Mouse (Mus musculus): ENCODE data around the gene Uevld. TPM values are rescaled to one million over a fixed set of nuclear protein-coding genes. Genes with fewer than 3 reads are reported as not detected.

Gene Uevld
- polyA plus RNA-seq, 1 experiment from 2014 or later: 4.3 TPM

DNA sequence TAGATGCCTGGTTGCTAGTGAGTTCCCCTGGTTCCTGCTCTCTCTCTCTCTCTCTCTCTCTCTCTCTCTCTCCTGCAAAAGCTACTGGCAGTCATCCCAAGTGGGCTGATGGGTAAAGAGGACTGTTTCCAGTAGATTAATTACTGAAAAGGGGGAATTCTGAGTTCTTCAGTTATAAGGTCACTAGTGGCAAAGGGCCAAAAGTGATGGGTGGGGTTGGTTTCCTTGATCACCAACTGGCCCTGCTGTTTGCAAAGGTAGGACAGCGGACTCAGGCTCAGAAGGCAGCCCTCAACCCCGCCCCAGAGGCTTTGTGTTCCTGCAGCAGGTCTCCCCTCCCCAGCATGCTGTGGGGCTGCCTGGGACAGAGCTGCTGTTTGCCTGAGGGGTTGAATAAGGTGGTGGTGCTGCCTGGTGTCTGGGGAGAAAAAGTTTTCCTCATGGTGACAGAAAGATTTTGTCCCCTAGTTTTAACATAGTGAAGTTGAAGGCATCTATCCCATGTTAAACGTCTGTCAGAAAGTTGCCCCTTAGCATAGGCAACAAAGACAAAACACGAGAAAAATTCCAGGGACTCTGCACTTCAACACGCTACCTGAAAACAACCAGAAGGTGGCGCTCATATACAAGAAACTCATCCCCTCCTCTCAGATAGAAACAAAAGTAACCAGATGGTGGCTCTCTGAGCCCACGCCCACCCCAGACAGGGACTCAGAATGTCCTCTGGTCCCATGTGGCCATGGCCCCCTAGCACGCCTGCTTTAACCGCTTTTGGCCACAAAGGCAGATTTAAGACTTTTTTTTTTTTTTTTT is 4.7 kb upstream of the Uevld start:
- no peaks in the 10 kb centered on the region for H3K36me3 ChIP-seq
- WGBS: under 1% methylated on average over 9 of the region's 9 CpGs
- H3K4me2 ChIP-seq: peak overlapping the region; percentile 41
- H3K27ac ChIP-seq (replicated peaks): peak overlapping the region; percentile 58; the same call in 1 of the 2 replicates
- H3K4me3 ChIP-seq (replicated peaks): peak overlapping the region; percentile 2; the same call in 1 of the 2 replicates
- peaks cover 14% of the 10 kb centered on the region for H3K4me1 ChIP-seq
- ATAC-seq (ENCODE audit: low FRiP score): peak; percentile 65
- peaks cover 6% of the 10 kb centered on the region; the same call in 1 of the 2 replicates for H3K27me3 ChIP-seq (replicated peaks)
- H3K9ac ChIP-seq (replicated peaks): peak overlapping the region; percentile 26; the same call in 1 of the 2 replicates
- no peaks in the 10 kb centered on the region for H3K9me3 ChIP-seq (replicated peaks)

DNA sequence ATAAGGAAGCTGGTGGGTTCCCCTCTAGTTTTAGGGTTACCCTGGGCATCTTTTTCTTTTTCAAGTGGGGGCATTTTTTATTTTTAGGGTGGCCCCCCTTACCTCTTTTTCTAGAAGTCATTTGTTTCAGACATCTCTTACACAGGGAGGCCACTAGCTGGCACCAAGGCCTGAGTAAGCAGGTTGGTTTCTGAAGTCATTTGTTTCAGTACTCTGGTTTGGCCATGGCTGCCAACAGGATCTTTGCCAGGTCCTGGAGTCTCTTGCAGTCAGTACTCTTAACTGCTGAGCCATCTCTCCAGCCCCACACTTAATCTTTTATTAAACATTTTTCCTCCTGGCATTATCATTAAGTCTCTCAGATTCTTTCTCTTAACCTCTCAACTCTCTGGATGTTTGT is 3.8 kb upstream of the Uevld start:
- H3K36me3 ChIP-seq: no peaks in the 10 kb centered on the region
- peaks cover 23% of the 10 kb centered on the region for H3K4me1 ChIP-seq
- H3K9me3 ChIP-seq (replicated peaks): no peaks in the 10 kb centered on the region
- ATAC-seq (ENCODE audit: low FRiP score): no peak
- no peak overlapping the region for H3K9ac ChIP-seq (replicated peaks)
- H3K27me3 ChIP-seq (replicated peaks): peaks cover 6% of the 10 kb centered on the region; the same call in 1 of the 2 replicates
- no peak overlapping the region for H3K4me2 ChIP-seq
- H3K27ac ChIP-seq (replicated peaks): peak overlapping the region; percentile 23; the same call in 1 of the 2 replicates
- no peak overlapping the region for H3K4me3 ChIP-seq (replicated peaks)

DNA sequence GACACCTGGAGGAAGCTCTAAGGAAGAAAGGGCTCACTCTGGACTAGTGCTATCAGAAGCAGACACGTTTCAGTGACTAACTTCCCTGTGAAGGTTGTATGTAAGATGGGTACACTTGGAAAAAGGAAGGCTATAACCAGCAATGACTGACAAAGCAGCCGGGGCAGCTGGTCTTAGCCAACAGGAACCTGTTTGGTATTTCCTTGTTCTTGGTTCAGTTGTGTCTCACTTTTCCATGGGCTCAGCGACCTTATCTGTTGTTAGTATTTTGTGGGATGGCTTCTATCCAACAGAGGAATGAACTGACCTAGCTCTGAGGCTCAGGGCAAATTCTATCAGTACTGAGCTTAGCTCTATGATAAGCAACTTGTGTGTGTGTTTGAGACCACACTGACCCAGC is 2.7 kb upstream of the Uevld start:
- WGBS: 64% methylated on average over 3 of the region's 3 CpGs
- no peak overlapping the region for H3K9ac ChIP-seq (replicated peaks)

GRCm38 (mm10) chr7:46958853-46959252 is 526 bp upstream of the Uevld start:
- Histone ChIP-seq H3K9ac (replicated peaks) (peak overlapping the region; percentile 79), H3K27me3 (replicated peaks) (peaks cover 6% of the 10 kb centered on the region; the same call in 1 of the 2 replicates), H3K27ac (replicated peaks) (peak overlapping the region; percentile 51; the same call in 1 of the 2 replicates), H3K4me1 (peaks cover 24% of the 10 kb centered on the region), H3K36me3 (peaks cover 12% of the 10 kb centered on the region), H3K9me3 (replicated peaks) (no peaks in the 10 kb centered on the region), H3K4me2 (peak overlapping the region; percentile 90), H3K4me3 (replicated peaks) (peak overlapping the region; percentile 71)
- ATAC-seq (ENCODE audit: low FRiP score): peak; percentile 53; the same call in 1 of the 2 replicates
- 19% methylated on average over 9 of the region's 9 CpGs for WGBS

More for the DNA sequence above, 2.7 kb upstream of the Uevld start:
- no peak overlapping the region for H3K4me2 ChIP-seq
- H3K27me3 ChIP-seq (replicated peaks): peaks cover 6% of the 10 kb centered on the region; the same call in 1 of the 2 replicates
- H3K4me1 ChIP-seq: peaks cover 24% of the 10 kb centered on the region
- no peak overlapping the region for H3K27ac ChIP-seq (replicated peaks)
- no peaks in the 10 kb centered on the region for H3K9me3 ChIP-seq (replicated peaks)
- no peak overlapping the region for H3K4me3 ChIP-seq (replicated peaks)
- H3K36me3 ChIP-seq: no peaks in the 10 kb centered on the region
- ATAC-seq (ENCODE audit: low FRiP score): no peak

GRCm38 (mm10) chr7:46935847-46936246 is 22.5 kb downstream of the Uevld start:
- peaks cover 40% of the 10 kb centered on the region for H3K36me3 ChIP-seq
- 55% methylated on average over 4 of the region's 4 CpGs for WGBS
- H3K27ac ChIP-seq (replicated peaks): no peak overlapping the region
- no peak for ATAC-seq (ENCODE audit: low FRiP score)
- H3K27me3 ChIP-seq (replicated peaks): no peaks in the 10 kb centered on the region
- H3K9ac ChIP-seq (replicated peaks): no peak overlapping the region
- H3K4me1 ChIP-seq: no peaks in the 10 kb centered on the region
- no peaks in the 10 kb centered on the region for H3K9me3 ChIP-seq (replicated peaks)
- H3K4me2 ChIP-seq: no peak overlapping the region
- H3K4me3 ChIP-seq (replicated peaks): no peak overlapping the region

GRCm38 (mm10) chr7:46934788-46935187 is 23.5 kb downstream of the Uevld start:
- H3K36me3 ChIP-seq: peaks cover 43% of the 10 kb centered on the region
- H3K4me3 ChIP-seq (replicated peaks): no peak overlapping the region
- no peak for ATAC-seq (ENCODE audit: low FRiP score)
- H3K9me3 ChIP-seq (replicated peaks): no peaks in the 10 kb centered on the region
- no peak overlapping the region for H3K4me2 ChIP-seq
- no peaks in the 10 kb centered on the region for H3K27me3 ChIP-seq (replicated peaks)
- H3K4me1 ChIP-seq: no peaks in the 10 kb centered on the region
- no peak overlapping the region for H3K27ac ChIP-seq (replicated peaks)
- no peak overlapping the region for H3K9ac ChIP-seq (replicated peaks)
- WGBS: 80% methylated on average over 8 of the region's 8 CpGs

GRCm38 (mm10) chr7:46931370-46931769 is 27.0 kb downstream of the Uevld start:
- H3K4me2 ChIP-seq: no peak overlapping the region
- no peak overlapping the region for H3K27ac ChIP-seq (replicated peaks)
- no peak overlapping the region for H3K9ac ChIP-seq (replicated peaks)
- no peak overlapping the region for H3K4me3 ChIP-seq (replicated peaks)
- 94% methylated on average over 3 of the region's 3 CpGs for WGBS
- H3K9me3 ChIP-seq (replicated peaks): no peaks in the 10 kb centered on the region
- ATAC-seq (ENCODE audit: low FRiP score): no peak
- no peaks in the 10 kb centered on the region for H3K27me3 ChIP-seq (replicated peaks)
- H3K4me1 ChIP-seq: no peaks in the 10 kb centered on the region
- H3K36me3 ChIP-seq: peaks cover 41% of the 10 kb centered on the region

- H3K4me1 ChIP-seq: no peaks in the 10 kb centered on the region
- no peak for ATAC-seq (ENCODE audit: low FRiP score)
- peaks cover 30% of the 10 kb centered on the region for H3K36me3 ChIP-seq
- no peak overlapping the region for H3K4me2 ChIP-seq
- no peak overlapping the region for H3K9ac ChIP-seq (replicated peaks)
- H3K4me3 ChIP-seq (replicated peaks): no peak overlapping the region
- no peaks in the 10 kb centered on the region for H3K9me3 ChIP-seq (replicated peaks)
- WGBS: 94% methylated on average over 5 of the region's 5 CpGs
- H3K27me3 ChIP-seq (replicated peaks): no peaks in the 10 kb centered on the region
- H3K27ac ChIP-seq (replicated peaks): no peak overlapping the region
Observed at GRCm38 (mm10) chr7:46928291-46928690, 30.0 kb downstream of the Uevld start.

DNA sequence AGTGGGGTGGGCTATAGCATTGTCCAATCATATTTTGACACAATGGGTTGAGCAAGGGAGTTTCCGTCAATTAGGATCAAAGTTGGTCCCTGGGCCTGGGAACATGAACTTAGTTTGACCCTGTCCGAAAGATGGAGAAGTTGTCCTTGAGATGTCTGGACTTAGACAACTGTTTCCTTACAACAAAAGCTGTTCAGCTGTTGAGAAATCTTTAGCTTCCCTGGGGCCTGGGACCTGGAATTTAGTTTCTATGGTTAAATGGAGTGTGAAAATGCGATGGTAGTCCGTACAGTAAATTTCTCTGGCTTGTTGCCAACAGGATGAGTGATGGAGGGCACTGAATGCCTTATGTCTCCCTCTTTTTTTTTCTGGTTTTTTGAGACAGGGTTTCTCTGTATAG is 36.3 kb downstream of the Uevld start:
- ATAC-seq (ENCODE audit: low FRiP score): no peak
- 54% methylated on average over 4 of the region's 4 CpGs for WGBS

GRCm38 (mm10) chr7:46919551-46920176 is 38.7 kb downstream of the Uevld start, which contains the start of gene Tsg101:
Gene Tsg101, minus strand, starts transcription at chr7:46919969.
- H3K27me3 ChIP-seq (replicated peaks): no peaks in the 10 kb centered on the region
- no peaks in the 10 kb centered on the region for H3K36me3 ChIP-seq
- ATAC-seq (ENCODE audit: low FRiP score): peak; percentile 95
- H3K9ac ChIP-seq (replicated peaks): peak within 1 kb of the TSS; percentile 96
- H3K4me3 ChIP-seq (replicated peaks): peak within 1 kb of the TSS; percentile 96
- peak within 1 kb of the TSS; percentile 75 for H3K4me2 ChIP-seq
- peak within 1 kb of the TSS; percentile 96 for H3K27ac ChIP-seq (replicated peaks)
- H3K9me3 ChIP-seq (replicated peaks): no peaks in the 10 kb centered on the region
- under 1% methylated on average over 69 of the region's 75 CpGs for WGBS
- H3K4me1 ChIP-seq: peaks cover 38% of the 10 kb centered on the region

More for the DNA sequence above, 36.3 kb downstream of the Uevld start:
- H3K4me1 ChIP-seq: peaks cover 26% of the 10 kb centered on the region
- no peaks in the 10 kb centered on the region for H3K27me3 ChIP-seq (replicated peaks)
- no peaks in the 10 kb centered on the region for H3K9me3 ChIP-seq (replicated peaks)
- no peak overlapping the region for H3K9ac ChIP-seq (replicated peaks)
- peaks cover 6% of the 10 kb centered on the region; the same call in 1 of the 2 replicates for H3K36me3 ChIP-seq
- H3K4me3 ChIP-seq (replicated peaks): no peak overlapping the region
- no peak overlapping the region for H3K27ac ChIP-seq (replicated peaks)
- no peak overlapping the region for H3K4me2 ChIP-seq

DNA sequence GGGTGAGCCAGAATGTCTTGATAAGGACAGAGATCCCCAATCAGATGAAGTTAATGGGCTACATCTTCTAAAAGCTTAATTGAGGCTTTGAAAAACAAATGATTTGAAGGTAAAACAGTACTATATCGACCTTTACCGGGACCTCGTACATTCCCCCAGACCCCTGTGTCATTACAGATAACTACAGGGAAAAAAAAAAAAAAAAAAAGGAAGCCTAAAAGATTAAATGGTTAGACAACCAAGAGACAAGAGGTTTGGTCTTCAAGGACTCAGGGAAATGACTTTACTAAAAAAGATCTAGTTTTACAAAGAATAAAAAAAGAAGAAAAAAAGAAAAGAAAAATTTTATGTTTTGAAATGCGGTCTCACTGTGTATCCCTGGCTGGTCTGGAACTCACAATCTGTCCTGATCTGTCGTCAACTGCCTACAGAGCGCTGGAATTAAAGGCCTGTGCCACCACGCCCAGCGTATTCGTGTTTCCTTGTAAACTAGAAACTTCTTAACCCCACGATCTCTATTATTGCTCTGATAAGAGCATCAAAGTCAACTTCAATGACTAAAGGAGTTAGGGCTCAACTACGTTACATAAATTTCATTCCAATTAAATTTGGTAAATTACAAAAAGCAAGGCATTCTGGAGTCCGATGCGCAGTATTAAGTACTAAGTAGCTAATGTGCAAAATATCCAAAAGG is 39.5 kb downstream of the Uevld start:
- Histone ChIP-seq H3K9ac (replicated peaks) (peak overlapping the region; percentile 96), H3K4me3 (replicated peaks) (peak overlapping the region; percentile 96), H3K36me3 (no peaks in the 10 kb centered on the region; the same call in 1 of the 2 replicates), H3K27me3 (replicated peaks) (no peaks in the 10 kb centered on the region), H3K9me3 (replicated peaks) (no peaks in the 10 kb centered on the region), H3K4me2 (peak overlapping the region; percentile 75), H3K27ac (replicated peaks) (peak overlapping the region; percentile 96; the same call in 1 of the 2 replicates), H3K4me1 (peaks cover 38% of the 10 kb centered on the region)
- 19% methylated on average over 13 of the region's 13 CpGs for WGBS
- no peak for ATAC-seq (ENCODE audit: low FRiP score)
